Comparison of ENCODE assay signal across 21 mouse cellular contexts in the genomic region with DNA sequence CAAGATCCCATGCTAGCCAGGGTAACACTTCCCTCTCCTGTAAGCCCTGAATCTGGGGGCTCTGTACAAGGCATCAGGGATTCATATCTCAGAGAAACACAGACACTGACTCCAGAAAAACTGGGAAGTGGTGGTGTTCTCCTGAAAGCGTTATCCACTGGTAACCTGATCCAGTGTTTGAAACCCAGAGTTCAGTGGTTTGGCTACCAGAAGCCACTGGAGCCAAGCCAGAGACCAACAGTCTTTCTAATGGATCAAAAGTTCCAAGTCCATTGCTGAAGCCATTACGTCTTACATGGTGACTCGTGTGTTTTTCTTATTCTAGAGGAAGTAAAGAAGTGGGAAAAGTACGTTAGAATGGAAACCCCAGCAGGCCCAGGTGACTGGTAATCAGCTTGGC.
A peak's percentile ranks its signal among the peaks of the same experiment; 100 is the strongest.
DNase-seq lines count a peak whose midpoint lies in the region; ATAC-seq and TF ChIP-seq lines count a peak whose summit lies in the region.
"Had no signal": no experiment of that assay in that cellular context is flagged by ENCODE, and none has a peak within 500 bp of the region (broad histone marks: within the 10 kb centered on the region; RNA-seq: fewer than 3 reads in every experiment).

No protein-coding gene starts in this region.

- no peak for ATAC-seq in intestine, embryonic 14.5 days (replicated peaks; ENCODE audit: low FRiP score, low TSS enrichment, low read depth)
- no peak for ATAC-seq in intestine, embryonic 16.5 days
- ATAC-seq in limb, embryonic 14.5 days (ENCODE audit: low FRiP score, low read depth), result no peak; the same call in 1 of the 2 replicates
- no peak for ATAC-seq in lung, postnatal 0 days
- ATAC-seq: forebrain, postnatal 0 days; midbrain, embryonic 16.5 days had no signal

- 68% methylated on average over 4 of the region's 4 CpGs for WGBS in intestine, embryonic 14.5 days
- WGBS in intestine, embryonic 16.5 days, result 66% methylated on average over 4 of the region's 4 CpGs
- WGBS in limb, embryonic 14.5 days, result 41% methylated on average over 4 of the region's 4 CpGs
- 80% methylated on average over 4 of the region's 4 CpGs for WGBS in limb, embryonic 10.5 days
- 60% methylated on average over 4 of the region's 4 CpGs for WGBS in lung, postnatal 0 days

- no peak overlapping the region for H3K27ac ChIP-seq in intestine, embryonic 14.5 days (ENCODE audit: low read depth)
- no peak overlapping the region for H3K27ac ChIP-seq in intestine, embryonic 16.5 days (ENCODE audit: low read length)
- no peak overlapping the region for H3K27ac ChIP-seq in limb, embryonic 14.5 days (replicated peaks; ENCODE audit: low read depth, low read length)
- H3K27ac ChIP-seq in limb, embryonic 10.5 days, result no peak overlapping the region
- no peak overlapping the region for H3K27ac ChIP-seq in lung, postnatal 0 days (ENCODE audit: low read length)
- H3K27ac ChIP-seq in left cerebral cortex, adult 2 months, result no peak overlapping the region
- H3K27ac ChIP-seq: forebrain, embryonic 10.5 days; hindbrain, embryonic 10.5 days; limb, embryonic 12.5 days; liver, embryonic 15.5 days; stomach, embryonic 15.5 days had no signal

- H3K9ac ChIP-seq in intestine, embryonic 14.5 days (ENCODE audit: low read length), result no peak overlapping the region
- H3K9ac ChIP-seq in intestine, embryonic 16.5 days (ENCODE audit: low read depth, low read length), result no peak overlapping the region
- H3K9ac ChIP-seq in limb, embryonic 14.5 days (ENCODE audit: low read depth, low read length, severe bottlenecking), result no peak overlapping the region
- H3K9ac ChIP-seq in lung, postnatal 0 days (replicated peaks; ENCODE audit: low read depth), result no peak overlapping the region
- H3K9ac ChIP-seq: forebrain, postnatal 0 days; limb, embryonic 12.5 days; liver, embryonic 15.5 days; stomach, embryonic 15.5 days had no signal

- peak; percentile 18 for DNase-seq in intestine, embryonic 14.5 days (ENCODE audit: low spot score)
- DNase-seq in limb, embryonic 14.5 days (ENCODE audit: low spot score), result peak; percentile 45
- no peak for DNase-seq in limb, embryonic 10.5 days (ENCODE audit: low spot score)
- DNase-seq in Muller cell, postnatal 12 days (ENCODE audit: inconsistent ontology term), result peak; percentile 57
- DNase-seq in lung, postnatal 0 days (ENCODE audit: low spot score), result no peak
- no peak for DNase-seq in left cerebral cortex, adult 2 months (ENCODE audit: extremely low spot score in 1 of 2, low spot score in 2 of 2)
- DNase-seq: cerebellum, adult 18-20 months; cerebellum, postnatal 25 days; embryo, embryonic 11 days; forebrain, postnatal 0 days; lung, postnatal 10 days; right cerebral cortex, postnatal 25 days; thymus, adult 18-20 months had no signal

- no peak overlapping the region for H3K4me2 ChIP-seq in intestine, embryonic 14.5 days (ENCODE audit: low read length)
- no peak overlapping the region for H3K4me2 ChIP-seq in intestine, embryonic 16.5 days (ENCODE audit: low read depth, low read length)
- no peak overlapping the region for H3K4me2 ChIP-seq in limb, embryonic 14.5 days (replicated peaks; ENCODE audit: low read depth, low read length, severe bottlenecking)
- H3K4me2 ChIP-seq in lung, postnatal 0 days (replicated peaks; ENCODE audit: low read depth, low read length), result no peak overlapping the region
- H3K4me2 ChIP-seq: limb, embryonic 12.5 days; liver, embryonic 15.5 days; stomach, embryonic 15.5 days had no signal

- H3K4me3 ChIP-seq in intestine, embryonic 14.5 days (ENCODE audit: low read depth, low read length), result no peak overlapping the region
- H3K4me3 ChIP-seq in intestine, embryonic 16.5 days (ENCODE audit: low read length), result no peak overlapping the region
- H3K4me3 ChIP-seq in limb, embryonic 14.5 days (replicated peaks; ENCODE audit: low read length), result no peak overlapping the region
- H3K4me3 ChIP-seq in limb, embryonic 10.5 days, result no peak overlapping the region
- H3K4me3 ChIP-seq in lung, postnatal 0 days (ENCODE audit: low read depth, low read length), result no peak overlapping the region
- H3K4me3 ChIP-seq in left cerebral cortex, adult 2 months, result no peak overlapping the region
- H3K4me3 ChIP-seq: forebrain, embryonic 10.5 days; hindbrain, embryonic 10.5 days; limb, embryonic 12.5 days; liver, embryonic 15.5 days; megakaryocyte, embryonic 14.5 days; stomach, embryonic 15.5 days had no signal

- no peaks in the 10 kb centered on the region for H3K9me3 ChIP-seq in intestine, embryonic 14.5 days (ENCODE audit: control insufficient read depth, low read length)
- no peaks in the 10 kb centered on the region for H3K9me3 ChIP-seq in intestine, embryonic 16.5 days (ENCODE audit: control insufficient read depth, low read length)
- H3K9me3 ChIP-seq in limb, embryonic 14.5 days (ENCODE audit: control insufficient read depth, low read length), result no peaks in the 10 kb centered on the region
- no peaks in the 10 kb centered on the region for H3K9me3 ChIP-seq in limb, embryonic 10.5 days (replicated peaks)
- H3K9me3 ChIP-seq in lung, postnatal 0 days (ENCODE audit: low read length), result no peaks in the 10 kb centered on the region
- H3K9me3 ChIP-seq: forebrain, embryonic 10.5 days; hindbrain, embryonic 10.5 days; limb, embryonic 12.5 days; liver, embryonic 15.5 days; megakaryocyte, embryonic 14.5 days; stomach, embryonic 15.5 days had no signal

- no peaks in the 10 kb centered on the region for H3K36me3 ChIP-seq in intestine, embryonic 14.5 days (ENCODE audit: control insufficient read depth, insufficient read depth, low read length)
- H3K36me3 ChIP-seq in intestine, embryonic 16.5 days (ENCODE audit: control insufficient read depth, insufficient read depth, low read length), result no peaks in the 10 kb centered on the region
- H3K36me3 ChIP-seq in limb, embryonic 14.5 days (ENCODE audit: control insufficient read depth, insufficient read depth, low read length), result no peaks in the 10 kb centered on the region
- H3K36me3 ChIP-seq in limb, embryonic 10.5 days, result no peaks in the 10 kb centered on the region
- no peaks in the 10 kb centered on the region for H3K36me3 ChIP-seq in lung, postnatal 0 days (ENCODE audit: insufficient read depth, low read length)
- H3K36me3 ChIP-seq: forebrain, embryonic 10.5 days; hindbrain, embryonic 10.5 days; limb, embryonic 12.5 days; liver, embryonic 15.5 days; stomach, embryonic 15.5 days had no signal

- no peak for TF ChIP-seq POLR2A in limb, embryonic 14.5 days (IDR thresholded peaks at IDR 0.05; ENCODE audit: borderline replicate concordance, extremely low read depth, insufficient read depth, insufficient read length)

- no peaks in the 10 kb centered on the region for H3K27me3 ChIP-seq in intestine, embryonic 14.5 days (replicated peaks; ENCODE audit: control insufficient read depth, insufficient read depth, low read length)
- H3K27me3 ChIP-seq in intestine, embryonic 16.5 days (replicated peaks; ENCODE audit: control insufficient read depth, insufficient read depth, low read length), result no peaks in the 10 kb centered on the region
- H3K27me3 ChIP-seq in limb, embryonic 14.5 days (ENCODE audit: control insufficient read depth, insufficient read depth, low read length), result no peaks in the 10 kb centered on the region
- H3K27me3 ChIP-seq in limb, embryonic 10.5 days (ENCODE audit: low read depth, poor library complexity, severe bottlenecking), result no peaks in the 10 kb centered on the region
- H3K27me3 ChIP-seq in lung, postnatal 0 days (replicated peaks; ENCODE audit: insufficient read depth, low read length), result no peaks in the 10 kb centered on the region
- H3K27me3 ChIP-seq: limb, embryonic 12.5 days; liver, embryonic 15.5 days; stomach, embryonic 15.5 days had no signal

- intact Hi-C loops in left cerebral cortex, adult 2 months (cut with DNase I), result no loop called here

- no peak for TF ChIP-seq CTCF in lung, postnatal 0 days (IDR thresholded peaks at IDR 0.05)
- TF ChIP-seq CTCF in left cerebral cortex, adult 2 months (IDR thresholded peaks at IDR 0.05), result no peak

- no peak for TF ChIP-seq EP300 in lung, postnatal 0 days (IDR thresholded peaks at IDR 0.05)

- peaks cover 3% of the 10 kb centered on the region; the same call in 1 of the 2 replicates for H3K4me1 ChIP-seq in intestine, embryonic 14.5 days (replicated peaks; ENCODE audit: control insufficient read depth, insufficient read depth, low read length)
- H3K4me1 ChIP-seq in intestine, embryonic 16.5 days (ENCODE audit: control insufficient read depth, insufficient read depth, low read length), result no peaks in the 10 kb centered on the region
- H3K4me1 ChIP-seq in limb, embryonic 14.5 days (ENCODE audit: control insufficient read depth, insufficient read depth, low read length), result 0 out of 2 replicates have a peak, but pooled peaks cover 5% of the 10 kb centered on the region
- H3K4me1 ChIP-seq in limb, embryonic 10.5 days, result peaks cover 16% of the 10 kb centered on the region
- H3K4me1 ChIP-seq in lung, postnatal 0 days (ENCODE audit: insufficient read depth, low read depth, low read length), result no peaks in the 10 kb centered on the region
- H3K4me1 ChIP-seq: liver, embryonic 15.5 days; stomach, embryonic 15.5 days had no signal

Comparison
In these comparisons a context has a peak if more than half of its experiments do, and no peak if none do; other contexts are left out.
1. DNase-seq: peak in intestine, embryonic 14.5 days (single experiment), limb, embryonic 14.5 days (single experiment) and Muller cell, postnatal 12 days (single experiment); none in limb, embryonic 10.5 days (single experiment), lung, postnatal 0 days (single experiment) and left cerebral cortex, adult 2 months (0 of 2).